Mouse (Mus musculus) olfactory bulb, adult 2 months (tissue): ENCODE measurements around the gene Rps8.

ENCODE experiments used
- CTCF ChIP-seq: fragments of 200-500 bp; IDR thresholded peaks from 2 replicates; pipeline ENCODE4 v1.5.1; 2012; ENCODE audit warnings: low read depth, mild to moderate bottlenecking, low read length, moderate library complexity; ENCODE audit not compliant: insufficient read depth
- POLR2A ChIP-seq: fragments of 200-500 bp; IDR thresholded peaks from 2 replicates; pipeline ENCODE4 v1.6.1; 2012; ENCODE audit warnings: mild to moderate bottlenecking, low read depth, low read length, moderate library complexity; ENCODE audit not compliant: insufficient read depth

- TF ChIP-seq CTCF (peak; percentile 69; the same call in 1 of the 2 replicates), POLR2A (no peak)
These were observed 9.9 kb downstream of the Rps8 start for GRCm38 (mm10) chr4:117146176-117146575.
